Mouse (Mus musculus) erythroblast, embryonic 14.5 days (primary cell): ENCODE measurements around the gene Tmem132d. TPM values are rescaled to one million over a fixed set of nuclear protein-coding genes. Genes with fewer than 3 reads are reported as not detected.

Source experiments
- H3K27me3 ChIP-seq: 2 replicates; pipeline ENCODE4 v1.6.1; 2012; ENCODE audit warnings: inconsistent platforms; ENCODE audit not compliant: control insufficient read depth
- H3K36me3 ChIP-seq: 2 replicates; pipeline ENCODE4 v1.6.1; 2012; ENCODE audit warnings: mild to moderate bottlenecking, inconsistent platforms; ENCODE audit not compliant: control insufficient read depth
- H3K4me1 ChIP-seq: 2 replicates; pipeline ENCODE4 v1.6.1; 2012; ENCODE audit warnings: inconsistent platforms; ENCODE audit not compliant: control insufficient read depth
- H3K4me3 ChIP-seq: replicated peaks from 2 replicates; pipeline ENCODE3; 2012; ENCODE audit warnings: moderate library complexity, mild to moderate bottlenecking, inconsistent platforms
- H3K9me3 ChIP-seq: 2 replicates; pipeline ENCODE4 v1.6.1; 2012; ENCODE audit warnings: low read length, inconsistent platforms, mixed read lengths; ENCODE audit not compliant: control insufficient read depth
- GATA1 ChIP-seq: IDR thresholded peaks from 2 replicates; pipeline ENCODE4 v1.6.1; 2012; ENCODE audit warnings: low read length, inconsistent platforms, mixed read lengths
- TAL1 ChIP-seq: IDR thresholded peaks from 3 replicates; pipeline ENCODE4 v1.6.1; 2012; ENCODE audit warnings: low read length, inconsistent platforms, mixed read lengths
- polyA plus RNA-seq: library from polyadenylated mRNA; stranded (reverse); fragments of >175 nt; gene quantifications from 2 replicates; pipeline ENCODE4 v1.2.3, GENCODE M21; 2012

Tmem132d gene
- polyA plus RNA-seq, 1 experiment: not detected

GRCm38 (mm10) chr5:128204685-128205320 lies 228.1 kb downstream of the Tmem132d start:
- no peaks in the 10 kb centered on the region for H3K4me1 ChIP-seq
- H3K27me3 ChIP-seq: no peaks in the 10 kb centered on the region
- no peaks in the 10 kb centered on the region for H3K36me3 ChIP-seq
- TF ChIP-seq TAL1: no peak
- no peak for TF ChIP-seq GATA1
- no peak overlapping the region for H3K4me3 ChIP-seq
- peaks cover 65% of the 10 kb centered on the region for H3K9me3 ChIP-seq

GRCm38 (mm10) chr5:128203879-128204581 lies 228.8 kb downstream of the Tmem132d start:
- no peak for TF ChIP-seq GATA1
- TF ChIP-seq TAL1: no peak
- Histone ChIP-seq H3K4me3 (no peak overlapping the region), H3K9me3 (peaks cover 62% of the 10 kb centered on the region), H3K36me3 (no peaks in the 10 kb centered on the region), H3K4me1 (no peaks in the 10 kb centered on the region), H3K27me3 (no peaks in the 10 kb centered on the region)

GRCm38 (mm10) chr5:128194106-128194505 lies 238.8 kb downstream of the Tmem132d start:
- Histone ChIP-seq H3K36me3 (no peaks in the 10 kb centered on the region), H3K4me1 (no peaks in the 10 kb centered on the region), H3K9me3 (peaks cover 60% of the 10 kb centered on the region), H3K27me3 (no peaks in the 10 kb centered on the region), H3K4me3 (no peak overlapping the region)
- TF ChIP-seq TAL1: no peak
- no peak for TF ChIP-seq GATA1

GRCm38 (mm10) chr5:128192485-128193055 lies 240.3 kb downstream of the Tmem132d start:
- Histone ChIP-seq H3K36me3 (no peaks in the 10 kb centered on the region), H3K9me3 (peaks cover 47% of the 10 kb centered on the region), H3K27me3 (no peaks in the 10 kb centered on the region), H3K4me1 (no peaks in the 10 kb centered on the region), H3K4me3 (no peak overlapping the region)
- no peak for TF ChIP-seq TAL1
- TF ChIP-seq GATA1: no peak

GRCm38 (mm10) chr5:128191710-128192109 lies 241.2 kb downstream of the Tmem132d start:
- Histone ChIP-seq H3K27me3 (no peaks in the 10 kb centered on the region), H3K36me3 (no peaks in the 10 kb centered on the region), H3K9me3 (peaks cover 52% of the 10 kb centered on the region), H3K4me1 (no peaks in the 10 kb centered on the region), H3K4me3 (no peak overlapping the region)
- no peak for TF ChIP-seq GATA1
- TF ChIP-seq TAL1: no peak

GRCm38 (mm10) chr5:128190243-128190820 lies 242.5 kb downstream of the Tmem132d start:
- no peaks in the 10 kb centered on the region for H3K36me3 ChIP-seq
- H3K4me3 ChIP-seq: no peak overlapping the region
- no peaks in the 10 kb centered on the region for H3K27me3 ChIP-seq
- TF ChIP-seq GATA1 (no peak), TAL1 (no peak)
- H3K4me1 ChIP-seq: no peaks in the 10 kb centered on the region
- H3K9me3 ChIP-seq: peaks cover 51% of the 10 kb centered on the region

- Histone ChIP-seq H3K4me3 (no peak overlapping the region), H3K9me3 (peaks cover 44% of the 10 kb centered on the region), H3K36me3 (no peaks in the 10 kb centered on the region), H3K27me3 (no peaks in the 10 kb centered on the region), H3K4me1 (no peaks in the 10 kb centered on the region)
- no peak for TF ChIP-seq TAL1
- no peak for TF ChIP-seq GATA1
These were observed 256.6 kb downstream of the Tmem132d start for GRCm38 (mm10) chr5:128176234-128176633.

- Histone ChIP-seq H3K4me3 (no peak overlapping the region), H3K27me3 (no peaks in the 10 kb centered on the region), H3K36me3 (no peaks in the 10 kb centered on the region), H3K9me3 (peaks cover 43% of the 10 kb centered on the region), H3K4me1 (no peaks in the 10 kb centered on the region)
- TF ChIP-seq GATA1 (no peak), TAL1 (no peak)
These were observed 273.8 kb downstream of the Tmem132d start for GRCm38 (mm10) chr5:128158901-128159675.

GRCm38 (mm10) chr5:128151461-128151860 lies 281.4 kb downstream of the Tmem132d start:
- TF ChIP-seq TAL1 (no peak), GATA1 (no peak)
- Histone ChIP-seq H3K4me3 (no peak overlapping the region), H3K27me3 (no peaks in the 10 kb centered on the region), H3K36me3 (no peaks in the 10 kb centered on the region), H3K4me1 (no peaks in the 10 kb centered on the region), H3K9me3 (peaks cover 52% of the 10 kb centered on the region)
